Mouse (Mus musculus): ENCODE data around the gene Ubqln5.

Gene Ubqln5

DNA sequence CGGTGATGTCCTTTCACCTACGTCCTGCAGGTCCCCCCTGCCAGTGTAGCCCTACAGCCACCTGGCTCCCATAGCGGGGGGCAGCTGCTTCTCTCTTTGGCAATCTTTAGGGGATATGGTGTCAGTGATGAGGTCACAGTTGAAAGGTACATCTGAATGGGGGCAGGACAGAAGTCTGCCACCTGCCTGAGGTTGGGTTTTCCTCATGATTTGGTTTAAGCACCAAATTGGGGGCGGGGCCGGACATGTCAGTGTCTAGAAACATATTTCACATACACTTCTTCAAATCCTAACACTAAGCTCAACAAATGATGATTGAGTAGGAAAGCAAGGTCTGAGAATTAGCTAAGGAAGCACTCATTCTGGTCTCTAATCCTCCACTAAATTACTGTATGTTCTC is at the start of gene Ubqln5:
Ubqln5 (minus strand) TSS at position 101 of the 400 bp plus-strand sequence.
- in situ Hi-C loops (cut with MboI, MseI): no loop called here

DNA sequence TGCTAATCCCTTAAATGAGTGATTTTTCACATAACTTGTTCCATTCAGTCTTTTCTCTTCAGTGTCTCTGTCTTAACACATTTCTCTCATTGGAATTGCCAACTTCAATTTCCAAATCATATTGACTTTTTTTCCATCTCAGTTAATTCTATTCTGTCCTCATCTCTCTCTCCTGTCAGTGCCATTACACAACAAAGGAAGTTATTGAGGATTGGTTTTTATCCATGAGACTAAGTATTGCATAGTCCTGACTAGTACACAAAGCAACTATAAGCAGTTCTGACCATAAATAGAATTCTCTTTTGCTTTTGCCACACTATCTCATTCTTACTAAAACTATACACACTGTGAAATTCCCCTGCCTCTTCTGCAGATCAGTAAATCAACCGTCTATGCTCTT is 49.4 kb upstream of the Ubqln5 start:
- in situ Hi-C loops (cut with MboI, MseI): no loop called here

DNA sequence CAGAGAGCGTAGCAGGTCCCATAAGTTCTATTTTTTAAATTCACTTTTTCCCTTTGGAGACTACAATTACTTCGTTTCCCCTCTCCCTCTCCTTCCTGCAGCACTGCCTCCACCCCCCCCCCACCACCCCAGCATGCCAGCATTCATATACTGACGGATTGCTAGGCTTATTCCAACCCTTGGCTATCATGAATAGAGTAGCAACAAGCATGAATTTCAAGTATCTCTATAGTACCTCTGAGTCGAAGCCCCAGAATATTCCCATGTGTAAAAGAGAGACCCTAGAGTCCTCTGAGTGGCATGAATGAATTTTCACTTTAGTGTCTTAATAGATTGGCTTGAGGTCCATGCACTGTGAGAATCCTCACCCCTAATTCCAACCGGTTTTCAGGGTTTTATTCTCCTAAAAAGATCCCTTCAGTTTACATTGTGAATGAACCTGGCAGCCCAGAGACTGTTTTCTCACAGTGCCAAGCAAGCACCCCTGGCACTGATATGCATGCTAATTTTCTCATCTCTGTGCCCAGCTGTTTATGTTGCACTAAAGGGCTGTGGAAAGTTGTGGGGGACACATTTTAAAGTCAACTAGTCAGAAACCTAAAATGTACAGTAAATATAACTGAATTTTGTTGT is 48.9 kb upstream of the Ubqln5 start:
- in situ Hi-C loops (cut with MboI, MseI): no loop called here

GRCm38 (mm10) chr7:104175085-104175484 is 45.5 kb upstream of the Ubqln5 start:
- in situ Hi-C loops (cut with MboI, MseI): no loop called here

DNA sequence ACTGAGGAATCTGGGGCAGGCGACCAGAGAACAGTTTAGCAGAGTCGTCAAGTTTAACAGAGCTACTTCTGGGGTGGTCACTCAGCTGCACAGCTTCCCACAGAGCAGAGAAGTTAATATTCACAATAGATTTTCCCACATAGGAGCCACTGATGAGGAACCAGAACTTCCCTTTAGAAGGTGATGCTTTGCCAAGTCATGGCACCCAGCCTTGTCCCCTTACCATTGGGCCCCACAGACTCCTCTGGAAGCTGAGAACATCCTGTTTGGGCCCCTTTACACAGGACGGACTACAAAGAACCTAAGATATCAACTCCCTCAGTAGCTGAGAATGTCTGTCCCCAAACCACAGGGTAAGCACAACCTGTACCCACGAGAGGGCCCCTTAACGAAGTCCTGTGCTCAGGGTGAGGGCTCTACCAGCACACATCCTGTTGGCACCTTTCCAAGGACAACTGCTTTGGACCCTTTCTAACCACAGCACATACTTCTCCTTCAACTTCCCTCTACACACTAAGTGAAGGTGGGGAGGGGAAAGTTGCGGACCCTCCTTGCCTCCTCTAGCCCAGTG is 40.1 kb upstream of the Ubqln5 start:
- in situ Hi-C loops (cut with MboI, MseI): loop anchor here (10.0 kb wide), 1 partner anchor 445 kb away; no protein-coding TSS in a partner anchor

- in situ Hi-C loops (cut with MboI, MseI): loop anchor here (10.0 kb wide), 1 partner anchor 442 kb away; no protein-coding TSS in a partner anchor
Observed at GRCm38 (mm10) chr7:104167105-104167504, 37.5 kb upstream of the Ubqln5 start.

DNA sequence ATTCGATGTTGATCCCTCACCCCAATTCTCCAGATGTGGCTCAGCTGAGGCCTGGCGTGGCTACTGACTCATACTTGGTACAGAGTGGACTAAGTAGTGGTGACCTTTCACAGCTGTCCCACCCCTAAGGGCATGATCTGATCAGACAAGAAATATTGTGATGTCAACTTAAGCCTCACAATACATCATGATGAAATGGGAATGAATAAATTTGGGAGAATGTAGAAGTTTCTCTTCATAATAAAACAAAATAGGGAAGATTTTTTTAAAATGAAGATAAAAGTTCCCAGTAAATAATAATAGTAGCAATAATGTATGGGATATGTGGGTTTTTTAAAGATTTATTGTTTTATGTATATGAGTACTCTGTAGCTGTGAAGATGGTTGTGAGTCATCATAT is 20.8 kb upstream of the Ubqln5 start, which contains the start of gene Ubqlnl:
Ubqlnl (minus strand) TSS at position 101 of the 400 bp plus-strand sequence.
- in situ Hi-C loops (cut with MboI, MseI): no loop called here

- in situ Hi-C loops (cut with MboI, MseI): no loop called here
Observed at GRCm38 (mm10) chr7:104143179-104143578, 13.6 kb upstream of the Ubqln5 start, which contains the start of gene Ubqln3. TSS of gene Ubqln3 (minus strand) at chr7:104143279.

- in situ Hi-C loops (cut with MboI, MseI): no loop called here
Observed at GRCm38 (mm10) chr7:104137305-104137704, 7.7 kb upstream of the Ubqln5 start, which contains the start of gene Olfr643. TSS of gene Olfr643 (minus strand) at chr7:104137405.

DNA sequence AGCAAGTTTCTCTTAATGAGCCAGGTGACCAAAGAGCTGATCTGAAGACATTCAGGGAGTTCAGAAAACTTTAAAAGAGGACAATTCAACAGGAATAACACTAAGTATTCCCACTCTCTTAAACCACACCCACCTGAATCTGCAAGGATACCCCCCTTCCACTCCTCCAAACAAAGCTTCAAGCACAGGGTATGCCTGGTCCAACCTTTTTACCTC is 25.0 kb downstream of the Ubqln5 start, which contains the start of gene Olfr646:
Olfr646 (plus strand) TSS at position 117 of the 216 bp plus-strand sequence.
- in situ Hi-C loops (cut with MboI, MseI): loop anchor here (10.0 kb wide), 1 partner anchor 400 kb away; the partner anchor contains the start of gene Trim30d

- in situ Hi-C loops (cut with MboI, MseI): loop anchor here (10.0 kb wide), 1 partner anchor 401 kb away; the partner anchor contains the start of gene Trim30d
Observed at GRCm38 (mm10) chr7:104103913-104104756, 25.5 kb downstream of the Ubqln5 start.

DNA sequence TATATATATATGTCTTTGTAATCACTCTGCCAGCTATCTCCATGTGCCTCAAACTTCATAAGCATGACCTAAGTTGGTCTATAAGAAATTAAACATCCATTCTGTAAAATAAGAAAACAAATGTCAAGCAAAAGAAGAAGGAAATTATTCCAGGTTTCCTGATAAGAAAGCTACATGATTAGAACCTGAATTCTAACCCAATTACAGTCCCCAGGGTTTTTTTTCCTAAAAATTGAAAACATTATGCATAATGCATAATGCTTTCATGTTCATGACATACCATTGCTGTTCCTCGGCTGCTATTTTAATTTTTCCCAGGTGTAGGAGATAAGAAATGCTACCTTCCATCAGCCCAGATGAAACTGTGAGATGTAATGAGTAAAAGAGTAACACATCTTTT is 44.3 kb downstream of the Ubqln5 start, which contains the start of gene Olfr645:
Olfr645 (minus strand) TSS at position 101 of the 400 bp plus-strand sequence.
- in situ Hi-C loops (cut with MboI, MseI): no loop called here
